Mouse (Mus musculus): ENCODE results near the gene Ddx6.
"Not testable (repeated sequence)": the region's sequence is repeated elsewhere in the genome, so short reads cannot be mapped to it uniquely, and the experiment has no call there.

Gene Ddx6

GRCm38 (mm10) chr9:44594901-44595536 is 9.7 kb upstream of the Ddx6 start:
- no peak for DNase-seq (ENCODE audit: low read depth)

GRCm38 (mm10) chr9:44595537-44595930 is 9.2 kb upstream of the Ddx6 start:
- no peak for DNase-seq (ENCODE audit: low read depth)

- no peak for DNase-seq (ENCODE audit: low read depth)
These were observed 7.0 kb upstream of the Ddx6 start for GRCm38 (mm10) chr9:44597742-44598141.

- DNase-seq (ENCODE audit: low read depth), result peak; percentile 62
These were observed 5.7 kb upstream of the Ddx6 start for GRCm38 (mm10) chr9:44598899-44599495.

- DNase-seq (ENCODE audit: low read depth), result no peak
These were observed 5.1 kb upstream of the Ddx6 start for GRCm38 (mm10) chr9:44599616-44600015.

- no peak for DNase-seq (ENCODE audit: low read depth)
These were observed 3.9 kb upstream of the Ddx6 start for GRCm38 (mm10) chr9:44600801-44601200.

GRCm38 (mm10) chr9:44602766-44603165 is 1.9 kb upstream of the Ddx6 start:
- DNase-seq (ENCODE audit: low read depth), result no peak

- DNase-seq (ENCODE audit: low read depth), result peak; percentile 83
These were observed 1.0 kb upstream of the Ddx6 start for GRCm38 (mm10) chr9:44603454-44604289.

- DNase-seq (ENCODE audit: low read depth), result peak; percentile 84
These were observed 358 bp upstream of the Ddx6 start for GRCm38 (mm10) chr9:44604290-44604778.

- DNase-seq (ENCODE audit: low read depth), result peak; percentile 37
These were observed 999 bp downstream of the Ddx6 start for GRCm38 (mm10) chr9:44605616-44606165.

GRCm38 (mm10) chr9:44606646-44607045 is 2.0 kb downstream of the Ddx6 start:
- DNase-seq (ENCODE audit: low read depth), result no peak

- DNase-seq (ENCODE audit: low read depth), result no peak
These were observed 2.6 kb downstream of the Ddx6 start for GRCm38 (mm10) chr9:44607306-44607705.

GRCm38 (mm10) chr9:44610371-44610770 is 5.7 kb downstream of the Ddx6 start:
- DNase-seq (ENCODE audit: low read depth), result no peak

GRCm38 (mm10) chr9:44613081-44613480 is 8.4 kb downstream of the Ddx6 start:
- not testable (repeated sequence) for DNase-seq (ENCODE audit: low read depth)

GRCm38 (mm10) chr9:44621114-44621513 is 16.4 kb downstream of the Ddx6 start:
- no peak for DNase-seq (ENCODE audit: low read depth)

- DNase-seq (ENCODE audit: low read depth), result no peak
These were observed 19.7 kb downstream of the Ddx6 start for GRCm38 (mm10) chr9:44624390-44624789.

- no peak for DNase-seq (ENCODE audit: low read depth)
These were observed 21.6 kb downstream of the Ddx6 start for GRCm38 (mm10) chr9:44626268-44626667.

- peak; percentile 59 for DNase-seq (ENCODE audit: low read depth)
These were observed 33.0 kb downstream of the Ddx6 start for GRCm38 (mm10) chr9:44637551-44638169.

- not testable (repeated sequence) for DNase-seq (ENCODE audit: low read depth)
These were observed 34.0 kb downstream of the Ddx6 start for GRCm38 (mm10) chr9:44638726-44639125.

GRCm38 (mm10) chr9:44640028-44640427 is 35.3 kb downstream of the Ddx6 start:
- not testable (repeated sequence) for DNase-seq (ENCODE audit: low read depth)

GRCm38 (mm10) chr9:44640646-44641357 is 36.1 kb downstream of the Ddx6 start:
- no peak for DNase-seq (ENCODE audit: low read depth)

Data from NIH3T3 (cell line).